Mouse (Mus musculus) intestine, postnatal 0 days (tissue): ENCODE measurements around the gene Bcl2. TPM values are rescaled to one million over a fixed set of nuclear protein-coding genes. Genes with fewer than 3 reads are reported as not detected.

Experiments
- ATAC-seq: fragments of 200-750 bp; cut with Nextera tagmentation; 2 replicates; pipeline ENCODE4 v1.8.0; 2017; ENCODE audit warnings: mild to moderate bottlenecking, moderate TSS enrichment, moderate library complexity
- H3K27ac ChIP-seq: fragments of 300-500 bp; sonication (generic); 2 replicates; pipeline ENCODE4 v1.5.1; 2014; ENCODE audit warnings: mild to moderate bottlenecking, low read depth, low read length, moderate library complexity
- H3K27me3 ChIP-seq: fragments of 300-500 bp; sonication (generic); replicated peaks from 2 replicates; pipeline ENCODE4 v1.6.1; 2014; ENCODE audit warnings: low read length, mixed read lengths; ENCODE audit not compliant: control insufficient read depth, insufficient read depth
- H3K36me3 ChIP-seq: fragments of 300-500 bp; sonication (generic); 2 replicates; pipeline ENCODE4 v1.6.1; 2014; ENCODE audit warnings: mild to moderate bottlenecking, moderate library complexity; ENCODE audit not compliant: control insufficient read depth, insufficient read depth
- H3K4me1 ChIP-seq: fragments of 300-500 bp; sonication (generic); replicated peaks from 2 replicates; pipeline ENCODE4 v1.6.1; 2014; ENCODE audit warnings: antibody characterized with exemption, low read length, mixed read lengths; ENCODE audit not compliant: control insufficient read depth, insufficient read depth
- H3K4me2 ChIP-seq: fragments of 300-500 bp; sonication (generic); replicated peaks from 2 replicates; pipeline ENCODE4 v1.6.1; 2014; ENCODE audit warnings: low read depth, mild to moderate bottlenecking, moderate library complexity
- H3K4me3 ChIP-seq: fragments of 300-500 bp; sonication (generic); 2 replicates; pipeline ENCODE4 v1.5.1; 2014; ENCODE audit warnings: low read depth, low read length
- H3K9ac ChIP-seq: fragments of 300-500 bp; sonication (generic); 2 replicates; pipeline ENCODE4 v1.6.1; 2014; ENCODE audit warnings: mild to moderate bottlenecking, low read depth, low read length
- H3K9me3 ChIP-seq: fragments of 300-500 bp; sonication (generic); 2 replicates; pipeline ENCODE4 v1.6.1; 2016; ENCODE audit warnings: mixed run types; ENCODE audit not compliant: control insufficient read depth
- CTCF ChIP-seq: sonication (generic); IDR thresholded peaks from 2 replicates; pipeline ENCODE4 v1.5.1; 2016; ENCODE audit warnings: low read depth, mild to moderate bottlenecking, control low read depth, antibody characterized with exemption, moderate library complexity
- WGBS: fragments of 180-500 bp; shearing (Covaris S2); extraction: QIAGEN DNeasy Blood & Tissue Kit; methylation state at CpG from one replicate; pipeline ENCODE4 v1.1.7; 2014; 5-methylcytosine and 5-hydroxymethylcytosine counted together
- polyA plus RNA-seq: library from polyadenylated mRNA; unstranded; fragments of >200 nt; fragmentation: Nextera tagmentation; extraction: Ambion mirVana; gene quantifications from 2 replicates; pipeline ENCODE4 v1.2.1, GENCODE M21; 2015

Bcl2 gene
- polyA plus RNA-seq, 1 experiment from 2014 or later: 3.4 TPM

DNA sequence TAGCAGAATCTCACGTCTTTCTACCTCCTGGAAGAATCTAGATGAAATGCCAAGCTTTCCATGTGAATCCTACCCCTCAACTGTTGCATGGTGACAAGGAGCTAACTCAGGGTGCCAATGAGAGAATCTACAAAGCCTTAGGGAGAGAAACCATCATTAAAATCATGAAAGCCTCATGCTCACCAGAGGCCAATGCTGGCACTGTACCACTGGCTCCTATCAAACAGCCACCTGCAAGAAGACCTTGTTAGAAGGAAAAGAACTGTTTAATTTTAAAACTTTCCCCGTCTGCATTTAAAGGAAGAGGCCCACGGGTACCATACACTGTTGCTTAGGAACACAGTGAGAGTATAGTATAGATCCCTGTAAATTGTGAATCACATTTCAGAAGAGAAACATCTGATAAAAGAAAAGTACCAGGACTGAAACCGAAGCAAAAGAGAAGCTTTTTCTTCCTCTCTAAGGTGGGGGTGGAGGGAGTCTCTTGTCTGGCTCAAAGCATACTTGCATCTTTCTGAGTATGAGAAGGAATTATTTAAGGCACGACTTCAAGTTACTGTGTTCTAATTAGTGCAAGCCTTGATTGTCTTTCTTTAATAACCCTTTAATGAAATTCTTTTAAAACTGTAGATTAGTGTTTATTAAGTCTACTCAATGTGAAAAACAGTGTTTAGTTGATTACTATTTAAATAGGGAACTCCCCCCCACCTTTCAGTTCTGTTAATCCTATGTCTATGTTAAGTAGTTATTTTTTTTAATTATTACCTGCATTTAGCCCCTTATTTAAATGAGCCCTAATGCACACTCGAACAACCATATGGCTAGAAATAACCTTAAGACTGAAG lies 6.8 kb downstream of the Bcl2 start:
- Histone ChIP-seq H3K36me3 (no peaks in the 10 kb centered on the region), H3K9ac (no peak overlapping the region), H3K9me3 (no peaks in the 10 kb centered on the region), H3K4me3 (no peak overlapping the region), H3K27ac (no peak overlapping the region), H3K27me3 (no peaks in the 10 kb centered on the region), H3K4me1 (no peaks in the 10 kb centered on the region), H3K4me2 (no peak overlapping the region)
- WGBS: 78% methylated on average over 6 of the region's 6 CpGs
- no peak for TF ChIP-seq CTCF
- no peak for ATAC-seq

DNA sequence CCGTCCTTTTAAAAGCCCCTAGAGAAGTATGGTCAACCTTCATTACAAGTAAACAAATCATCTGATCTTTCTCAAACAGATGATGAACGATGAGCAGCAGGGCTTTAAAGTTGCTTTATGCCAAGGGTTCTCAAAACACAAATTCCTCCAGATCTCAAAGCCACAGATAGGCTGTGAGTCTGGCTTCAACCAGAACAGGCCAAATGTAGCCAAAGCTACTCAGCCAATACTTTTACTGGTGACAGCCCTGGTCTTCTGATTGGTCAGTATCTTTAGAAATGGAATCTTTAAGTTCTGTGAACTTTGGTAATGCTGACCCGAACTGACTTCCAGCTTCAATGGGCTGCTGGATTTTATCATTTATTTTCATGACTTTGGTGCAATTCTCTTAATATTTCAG lies 10.9 kb downstream of the Bcl2 start:
- Histone ChIP-seq H3K4me2 (no peak overlapping the region), H3K27ac (no peak overlapping the region), H3K9ac (no peak overlapping the region), H3K4me3 (no peak overlapping the region), H3K36me3 (no peaks in the 10 kb centered on the region), H3K4me1 (no peaks in the 10 kb centered on the region), H3K27me3 (no peaks in the 10 kb centered on the region), H3K9me3 (no peaks in the 10 kb centered on the region)
- 50% methylated on average over 3 of the region's 3 CpGs for WGBS
- TF ChIP-seq CTCF: no peak
- ATAC-seq: no peak

GRCm38 (mm10) chr1:106702471-106703175 lies 11.5 kb downstream of the Bcl2 start:
- Histone ChIP-seq H3K36me3 (no peaks in the 10 kb centered on the region), H3K9ac (no peak overlapping the region), H3K9me3 (no peaks in the 10 kb centered on the region), H3K27me3 (no peaks in the 10 kb centered on the region), H3K4me1 (no peaks in the 10 kb centered on the region), H3K4me3 (no peak overlapping the region), H3K4me2 (no peak overlapping the region), H3K27ac (no peak overlapping the region)
- WGBS: 62% methylated on average over 4 of the region's 4 CpGs
- ATAC-seq: no peak
- no peak for TF ChIP-seq CTCF

DNA sequence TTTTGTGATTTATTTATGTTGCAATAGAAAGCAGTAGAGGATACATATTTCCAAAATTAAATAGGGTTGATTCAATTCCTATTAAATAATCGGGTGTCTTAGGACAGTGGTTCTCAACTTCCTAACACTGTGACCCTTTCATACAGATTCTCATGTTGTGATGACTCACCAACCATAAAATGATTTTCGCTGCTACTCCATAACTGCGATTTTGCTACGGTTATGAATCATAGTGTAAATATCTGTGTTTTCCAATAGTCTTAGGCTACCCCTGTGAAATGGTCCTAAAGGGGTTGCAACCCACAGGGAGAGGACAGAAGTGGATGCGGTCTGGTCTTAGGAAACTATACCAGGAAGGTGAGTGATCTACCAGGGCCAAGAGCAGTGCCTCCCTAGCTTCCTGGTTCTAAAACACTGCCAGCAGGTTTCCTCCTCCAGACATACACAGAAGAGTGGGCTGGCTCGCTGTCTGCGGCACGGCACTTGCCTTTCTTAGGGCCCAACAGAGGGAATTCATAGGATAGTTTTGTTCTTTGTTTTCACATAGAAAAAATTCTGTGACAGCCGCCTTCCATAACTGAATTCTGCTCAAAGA lies 13.5 kb downstream of the Bcl2 start:
- H3K36me3 ChIP-seq: no peaks in the 10 kb centered on the region
- no peak overlapping the region for H3K9ac ChIP-seq
- WGBS: 67% methylated on average over 9 of the region's 9 CpGs
- no peak overlapping the region for H3K4me2 ChIP-seq
- H3K4me1 ChIP-seq: no peaks in the 10 kb centered on the region
- no peak overlapping the region for H3K4me3 ChIP-seq
- no peaks in the 10 kb centered on the region for H3K9me3 ChIP-seq
- no peak for TF ChIP-seq CTCF
- no peaks in the 10 kb centered on the region for H3K27me3 ChIP-seq
- ATAC-seq: 0 out of 2 replicates have a peak, but pooled peaks have one; percentile 31
- no peak overlapping the region for H3K27ac ChIP-seq

GRCm38 (mm10) chr1:106696472-106696871 lies 17.6 kb downstream of the Bcl2 start:
- 92% methylated on average over 5 of the region's 5 CpGs for WGBS
- no peak overlapping the region for H3K4me3 ChIP-seq
- no peak for ATAC-seq

DNA sequence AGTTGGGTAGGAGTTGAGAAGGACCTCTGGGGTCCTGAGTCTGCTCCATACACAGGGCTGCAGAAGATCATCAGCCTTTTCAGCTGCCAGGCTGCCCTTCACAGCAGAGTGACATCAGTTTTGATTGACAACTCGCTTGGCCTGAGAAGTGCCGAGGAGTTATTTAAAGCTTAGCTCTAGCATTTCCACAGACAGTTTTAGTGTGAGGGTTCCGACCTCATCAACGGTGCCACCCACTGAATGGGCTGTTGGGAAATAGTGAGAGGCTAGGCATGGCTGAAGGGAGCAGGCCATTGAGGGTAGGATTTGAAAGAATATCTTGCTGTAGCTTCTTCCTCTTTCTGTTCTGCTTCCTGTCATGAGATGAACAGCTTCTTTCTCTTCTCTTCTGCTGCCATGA lies 18.4 kb downstream of the Bcl2 start:
- H3K4me2 ChIP-seq: no peak overlapping the region
- H3K4me3 ChIP-seq: no peak overlapping the region
- no peaks in the 10 kb centered on the region for H3K4me1 ChIP-seq
- TF ChIP-seq CTCF: no peak
- no peak for ATAC-seq
- no peak overlapping the region for H3K27ac ChIP-seq
- no peaks in the 10 kb centered on the region for H3K9me3 ChIP-seq
- no peaks in the 10 kb centered on the region for H3K36me3 ChIP-seq
- 89% methylated on average over 4 of the region's 4 CpGs for WGBS
- no peaks in the 10 kb centered on the region for H3K27me3 ChIP-seq
- H3K9ac ChIP-seq: no peak overlapping the region

More at GRCm38 (mm10) chr1:106696472-106696871, 17.6 kb downstream of the Bcl2 start:
- H3K4me2 ChIP-seq: no peak overlapping the region
- TF ChIP-seq CTCF: no peak
- H3K27ac ChIP-seq: no peak overlapping the region
- no peaks in the 10 kb centered on the region for H3K9me3 ChIP-seq
- H3K4me1 ChIP-seq: no peaks in the 10 kb centered on the region
- H3K27me3 ChIP-seq: no peaks in the 10 kb centered on the region
- no peak overlapping the region for H3K9ac ChIP-seq
- no peaks in the 10 kb centered on the region for H3K36me3 ChIP-seq
